Mouse (Mus musculus) c-Kit-positive CD71-negative TER-119-negative erythroid progenitor cells, embryonic 14.5 days (primary cell): ENCODE results near the gene Nudt11.
"Not testable (repeated sequence)": the region's sequence is repeated elsewhere in the genome, so short reads cannot be mapped to it uniquely, and the experiment has no call there.

ENCODE experiments used
- DNase-seq: peaks from one replicate; pipeline ENCODE4 v3.0.0-alpha.2; 2013; ENCODE audit warnings: low read depth

Nudt11 gene

GRCm38 (mm10) chrX:6047066-6047935 lies at the start of gene Nudt11:
Nudt11 (plus strand) TSS chrX:6047453.
- DNase-seq = not testable (repeated sequence)

DNA sequence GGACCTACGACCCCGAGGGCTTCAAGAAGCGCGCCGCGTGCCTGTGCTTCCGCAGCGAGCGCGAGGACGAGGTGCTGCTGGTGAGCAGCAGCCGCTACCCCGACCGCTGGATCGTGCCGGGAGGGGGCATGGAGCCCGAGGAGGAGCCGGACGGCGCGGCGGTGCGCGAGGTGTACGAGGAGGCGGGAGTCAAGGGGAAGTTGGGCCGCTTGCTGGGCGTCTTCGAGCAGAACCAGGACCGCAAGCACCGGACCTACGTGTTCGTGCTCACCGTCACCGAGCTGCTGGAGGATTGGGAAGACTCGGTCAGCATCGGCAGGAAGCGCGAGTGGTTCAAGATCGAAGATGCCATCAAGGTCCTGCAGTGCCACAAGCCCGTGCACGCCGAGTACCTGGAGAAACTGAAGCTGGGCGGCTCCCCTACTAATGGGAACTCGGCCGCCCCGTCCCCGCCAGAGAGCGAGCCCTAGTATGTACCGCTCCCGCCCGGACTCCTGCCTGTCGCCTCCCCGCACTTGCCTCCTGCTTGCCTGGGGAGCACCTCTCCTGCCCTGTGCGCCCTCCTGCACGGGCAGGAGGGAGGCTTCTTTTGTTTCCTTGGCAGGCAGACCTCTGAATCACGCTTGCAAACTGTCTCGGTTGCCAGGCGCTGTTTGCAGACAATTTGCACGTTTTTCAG lies 822 bp downstream of the Nudt11 start:
- DNase-seq = not testable (repeated sequence)

GRCm38 (mm10) chrX:6061563-6061962 lies 14.3 kb downstream of the Nudt11 start:
- no peak for DNase-seq

GRCm38 (mm10) chrX:6082954-6083680 lies 35.9 kb downstream of the Nudt11 start, which contains the start of gene AU022751:
AU022751 (minus strand) TSS chrX:6083419.
- DNase-seq = no peak

GRCm38 (mm10) chrX:6091547-6091946 lies 44.3 kb downstream of the Nudt11 start:
- DNase-seq = no peak

GRCm38 (mm10) chrX:6091996-6092757 lies 44.9 kb downstream of the Nudt11 start:
- no peak for DNase-seq
